Mouse (Mus musculus): Measurements from ENCODE around the gene Atad3a. TPM values are rescaled to one million over a fixed set of nuclear protein-coding genes. Genes with fewer than 3 reads are reported as not detected.

The Atad3a gene
- total and polyA plus RNA-seq, 3 experiments, result 220 to 232 TPM; not detected in 1

- Histone ChIP-seq H3K9me3 (replicated peaks; ENCODE audit: insufficient read depth, low read length) (no peaks in the 10 kb centered on the region), H3K9ac (ENCODE audit: control insufficient read depth, low read depth, low read length, poor library complexity, severe bottlenecking) (peak overlapping the region; percentile 92), H3K79me2 (ENCODE audit: control insufficient read depth, insufficient read depth, low read length, poor library complexity) (peaks cover 47% of the 10 kb centered on the region), H3K36me3 (ENCODE audit: control insufficient read depth in 1 of 2, insufficient read depth in 2 of 2, low read length in 2 of 2) (peaks cover 5 to 18% of the 10 kb centered on the region in 2 experiments), H3K4me3 (ENCODE audit: control insufficient read depth in 1 of 2, insufficient read depth in 1 of 2, low read depth in 2 of 2, low read length in 2 of 2) (peak overlapping the region; percentile 89 to 91), H3K27me3 (ENCODE audit: control insufficient read depth in 1 of 2, insufficient read depth in 2 of 2, low read length in 2 of 2) (no peaks in the 10 kb centered on the region), H3K4me1 (ENCODE audit: control insufficient read depth in 1 of 2, insufficient read depth in 2 of 2, low read length in 2 of 2) (peaks cover 4 to 16% of the 10 kb centered on the region in 2 experiments), H3K27ac (ENCODE audit: control insufficient read depth, low read depth, low read length) (peak overlapping the region; percentile 53)
- DNase-seq (ENCODE audit: low read depth, low spot score), result peak; percentile 75
- TF ChIP-seq USF2 (IDR thresholded peaks at IDR 0.05; ENCODE audit: borderline replicate concordance in 1 of 2, insufficient read depth in 1 of 2, low read depth in 1 of 2, low read length in 2 of 2) (no peak), MAZ (IDR thresholded peaks at IDR 0.05; ENCODE audit: low read depth, low read length) (no peak), GATA1 (IDR thresholded peaks at IDR 0.05; ENCODE audit: low read depth, low read length) (no peak), ZKSCAN1 (IDR thresholded peaks at IDR 0.05; ENCODE audit: low read depth, low read length) (no peak), ETS1 (IDR thresholded peaks at IDR 0.05; ENCODE audit: low read depth, low read length) (no peak), CHD2 (IDR thresholded peaks at IDR 0.05; ENCODE audit: low read length) (no peak), UBTF (IDR thresholded peaks at IDR 0.05; ENCODE audit: borderline replicate concordance, insufficient read depth, low read depth, low read length) (no peak), CHD1 (IDR thresholded peaks at IDR 0.05; ENCODE audit: low read depth, low read length) (peak; percentile 70; the same call in 1 of the 2 replicates), POLR2AphosphoS5 (IDR thresholded peaks at IDR 0.05; ENCODE audit: borderline replicate concordance, low read depth, low read length) (no peak), ZC3H11A (IDR thresholded peaks at IDR 0.05; ENCODE audit: low read depth, low read length) (no peak), JUND (IDR thresholded peaks at IDR 0.05; ENCODE audit: low read depth, low read length) (no peak), USF1 (IDR thresholded peaks at IDR 0.05; ENCODE audit: low read depth, low read length) (0 out of 2 replicates have a peak, but pooled peaks have one; percentile 12), ELF1 (IDR thresholded peaks at IDR 0.05; ENCODE audit: low read depth, low read length) (no peak), GABPA (IDR thresholded peaks at IDR 0.05; ENCODE audit: low read depth, low read length) (no peak), TAL1 (IDR thresholded peaks at IDR 0.05; ENCODE audit: low read length) (no peak), RAD21 (IDR thresholded peaks at IDR 0.05; ENCODE audit: low read depth, low read length) (no peak), MYC (IDR thresholded peaks at IDR 0.05; ENCODE audit: low read depth, low read length) (peak; percentile 78; the same call in 1 of the 2 replicates), E2F4 (IDR thresholded peaks at IDR 0.05; ENCODE audit: borderline replicate concordance, low read depth, low read length) (no peak), EP300 (IDR thresholded peaks at IDR 0.05; ENCODE audit: low read depth in 1 of 2, low read length in 2 of 2) (no peak), TCF12 (IDR thresholded peaks at IDR 0.05; ENCODE audit: low read depth, low read length) (no peak), SMC3 (IDR thresholded peaks at IDR 0.05; ENCODE audit: low read depth, low read length) (no peak), POLR2AphosphoS2 (IDR thresholded peaks at IDR 0.05; ENCODE audit: low read length) (no peak), BHLHE40 (IDR thresholded peaks at IDR 0.05; ENCODE audit: borderline replicate concordance, low read depth, low read length) (peak; percentile 9; the same call in 1 of the 2 replicates), ZMIZ1 (IDR thresholded peaks at IDR 0.05; ENCODE audit: low read depth, low read length) (no peak), TBP (IDR thresholded peaks at IDR 0.05; ENCODE audit: low read depth, low read length) (no peak), SIN3A (IDR thresholded peaks at IDR 0.05; ENCODE audit: low read length) (peak; percentile 66; the same call in 1 of the 2 replicates), POLR2A (IDR thresholded peaks at IDR 0.05; ENCODE audit: control insufficient read depth in 1 of 2, insufficient read depth in 1 of 2, low read depth in 1 of 2, low read length in 2 of 2, poor library complexity in 1 of 2) (no peak), MEF2A (IDR thresholded peaks at IDR 0.05; ENCODE audit: extremely low read depth, insufficient replicate concordance, low read depth, low read length, poor library complexity, severe bottlenecking) (no peak), MXI1 (IDR thresholded peaks at IDR 0.05; ENCODE audit: low read depth, low read length) (peak; percentile 82), RCOR1 (IDR thresholded peaks at IDR 0.05; ENCODE audit: low read depth, low read length) (no peak; the same call in 1 of the 2 replicates), HCFC1 (IDR thresholded peaks at IDR 0.05; ENCODE audit: low read depth, low read length) (no peak; the same call in 1 of the 2 replicates), MAFK (IDR thresholded peaks at IDR 0.05; ENCODE audit: borderline replicate concordance, low read depth, low read length) (no peak), KAT2A (conservative IDR thresholded peaks at IDR 0.05; ENCODE audit: low read depth, low read length) (no peak), MAX (IDR thresholded peaks at IDR 0.05; ENCODE audit: low read length) (peak; percentile 73), MYB (IDR thresholded peaks at IDR 0.05; ENCODE audit: low read depth, low read length) (no peak), CTCF (IDR thresholded peaks at IDR 0.05 in 2 of 3, conservative IDR thresholded peaks at IDR 0.05 in 1 of 3; ENCODE audit: control insufficient read depth in 1 of 3, insufficient read depth in 1 of 3, low read depth in 2 of 3, low read length in 3 of 3, poor library complexity in 1 of 3, severe bottlenecking in 1 of 3) (peak in 2 of 3 experiments; percentile 31 to 52; a peak in 4 of 6 replicates)
Measured at GRCm38 (mm10) chr4:155759862-155760612, 856 bp downstream of the Atad3a start.

Measured in MEL (cell line).